Mouse (Mus musculus): ENCODE measurements around the gene Lamc2. TPM values are rescaled to one million over a fixed set of nuclear protein-coding genes. Genes with fewer than 3 reads are reported as not detected.

Gene Lamc2
- polyA plus RNA-seq, 1 experiment: not detected

GRCm38 (mm10) chr1:153093581-153093980, 92.7 kb downstream of the Lamc2 start:
- TF ChIP-seq CTCF (IDR thresholded peaks at IDR 0.05; ENCODE audit: control insufficient read depth, insufficient read depth, low read length) (no peak), POLR2A (IDR thresholded peaks at IDR 0.05; ENCODE audit: borderline replicate concordance, control insufficient read depth, low read depth, low read length) (no peak)
- WGBS: 71% methylated on average over 4 of the region's 4 CpGs
- H3K4me1 ChIP-seq (ENCODE audit: control insufficient read depth, insufficient read depth, low read length): no peaks in the 10 kb centered on the region; the same call in 1 of the 2 replicates
- H3K4me3 ChIP-seq (replicated peaks; ENCODE audit: control insufficient read depth, low read depth, low read length): no peak overlapping the region
- no peak overlapping the region for H3K27ac ChIP-seq (ENCODE audit: control insufficient read depth, insufficient read depth, low read depth, low read length, poor library complexity)

- no peak overlapping the region for H3K27ac ChIP-seq (ENCODE audit: control insufficient read depth, insufficient read depth, low read depth, low read length, poor library complexity)
- TF ChIP-seq CTCF (IDR thresholded peaks at IDR 0.05; ENCODE audit: control insufficient read depth, insufficient read depth, low read length) (no peak), POLR2A (IDR thresholded peaks at IDR 0.05; ENCODE audit: borderline replicate concordance, control insufficient read depth, low read depth, low read length) (no peak)
- H3K4me3 ChIP-seq (replicated peaks; ENCODE audit: control insufficient read depth, low read depth, low read length): no peak overlapping the region
- H3K4me1 ChIP-seq (ENCODE audit: control insufficient read depth, insufficient read depth, low read length): no peaks in the 10 kb centered on the region; the same call in 1 of the 2 replicates
- WGBS: 73% methylated on average over 5 of the region's 5 CpGs
These were observed 93.1 kb downstream of the Lamc2 start for GRCm38 (mm10) chr1:153093172-153093571.

- no peak for TF ChIP-seq POLR2A (IDR thresholded peaks at IDR 0.05; ENCODE audit: borderline replicate concordance, control insufficient read depth, low read depth, low read length)
- TF ChIP-seq CTCF (IDR thresholded peaks at IDR 0.05; ENCODE audit: control insufficient read depth, insufficient read depth, low read length): peak; percentile 37
- H3K27ac ChIP-seq (ENCODE audit: control insufficient read depth, insufficient read depth, low read depth, low read length, poor library complexity): no peak overlapping the region
- 49% methylated on average over 5 of the region's 5 CpGs for WGBS
These were observed 93.8 kb downstream of the Lamc2 start for GRCm38 (mm10) chr1:153092237-153092975.

DNA sequence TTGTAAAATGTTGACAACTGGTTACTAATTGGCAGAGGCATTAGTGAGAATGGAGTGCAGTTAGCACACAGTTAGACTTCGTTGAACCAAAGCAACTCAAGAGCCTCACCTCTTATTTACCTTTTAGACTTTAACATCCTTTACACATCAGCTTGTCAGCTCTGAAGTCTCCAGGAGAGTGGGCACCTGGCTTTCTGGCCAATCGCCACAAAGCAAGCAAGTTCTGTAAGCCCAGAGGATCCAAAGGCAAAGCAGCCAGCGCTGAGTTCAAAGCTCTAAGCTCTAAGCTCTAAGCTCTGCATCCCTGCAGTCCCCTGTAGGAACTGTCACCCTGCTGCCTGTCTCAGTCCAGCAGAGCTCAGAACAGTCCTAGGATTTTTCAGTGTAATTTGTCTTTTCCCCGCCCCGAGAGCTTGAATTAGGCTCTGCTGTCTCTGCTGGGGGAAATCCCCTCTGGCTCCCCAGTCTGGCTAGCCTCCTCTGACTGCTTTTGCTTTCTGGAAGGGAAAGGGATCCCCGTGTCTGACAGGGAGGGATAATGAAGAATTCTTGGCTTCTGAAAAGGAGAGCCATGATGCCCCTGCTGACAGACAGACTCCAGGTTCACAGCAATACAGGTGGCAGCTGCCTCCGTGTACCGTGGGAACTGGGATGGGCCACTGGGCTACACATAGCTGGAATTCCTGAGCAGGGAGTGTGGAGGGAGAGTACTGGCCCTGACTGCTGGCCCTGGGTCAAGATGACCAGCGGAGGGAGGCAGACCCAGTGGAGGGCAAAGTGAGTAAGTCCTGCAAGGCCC, 94.6 kb downstream of the Lamc2 start:
- Histone ChIP-seq H3K4me1 (ENCODE audit: control insufficient read depth, insufficient read depth, low read length) (no peaks in the 10 kb centered on the region; the same call in 1 of the 2 replicates), H3K4me3 (replicated peaks; ENCODE audit: control insufficient read depth, low read depth, low read length) (no peak overlapping the region), H3K27ac (ENCODE audit: control insufficient read depth, insufficient read depth, low read depth, low read length, poor library complexity) (no peak overlapping the region)
- TF ChIP-seq CTCF (IDR thresholded peaks at IDR 0.05; ENCODE audit: control insufficient read depth, insufficient read depth, low read length) (no peak), POLR2A (IDR thresholded peaks at IDR 0.05; ENCODE audit: borderline replicate concordance, control insufficient read depth, low read depth, low read length) (no peak)
- 69% methylated on average over 9 of the region's 9 CpGs for WGBS

More at GRCm38 (mm10) chr1:153092237-153092975, 93.8 kb downstream of the Lamc2 start:
- Histone ChIP-seq H3K4me1 (ENCODE audit: control insufficient read depth, insufficient read depth, low read length) (no peaks in the 10 kb centered on the region; the same call in 1 of the 2 replicates), H3K4me3 (replicated peaks; ENCODE audit: control insufficient read depth, low read depth, low read length) (no peak overlapping the region)

DNA sequence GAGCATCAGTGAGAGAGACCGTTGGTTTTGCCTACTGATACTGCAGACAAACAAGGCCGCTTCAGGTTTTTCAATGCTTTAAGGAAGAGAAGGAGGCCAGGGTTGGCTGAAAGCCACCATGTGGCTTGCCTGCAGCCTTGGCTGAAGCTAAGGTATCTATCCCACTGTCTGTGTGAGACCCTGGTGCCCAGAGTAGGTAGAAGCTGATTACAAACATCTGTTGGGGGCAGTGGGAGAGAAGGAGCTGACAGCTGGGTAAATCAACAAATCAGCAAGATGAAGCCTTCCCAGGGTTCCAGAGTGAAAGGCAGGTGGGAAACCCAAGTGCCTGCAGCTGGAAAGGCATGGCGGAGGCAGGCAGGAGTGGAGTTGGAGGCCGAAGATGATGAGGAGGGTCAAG, 95.4 kb downstream of the Lamc2 start:
- Histone ChIP-seq H3K4me3 (replicated peaks; ENCODE audit: control insufficient read depth, low read depth, low read length) (no peak overlapping the region), H3K4me1 (ENCODE audit: control insufficient read depth, insufficient read depth, low read length) (no peaks in the 10 kb centered on the region), H3K27ac (ENCODE audit: control insufficient read depth, insufficient read depth, low read depth, low read length, poor library complexity) (no peak overlapping the region)
- no peak for TF ChIP-seq POLR2A (IDR thresholded peaks at IDR 0.05; ENCODE audit: borderline replicate concordance, control insufficient read depth, low read depth, low read length)
- no peak for TF ChIP-seq CTCF (IDR thresholded peaks at IDR 0.05; ENCODE audit: control insufficient read depth, insufficient read depth, low read length)
- WGBS: 72% methylated on average over 4 of the region's 4 CpGs

GRCm38 (mm10) chr1:153090081-153090480, 96.2 kb downstream of the Lamc2 start:
- WGBS: 54% methylated on average over 2 of the region's 2 CpGs
- no peaks in the 10 kb centered on the region for H3K4me1 ChIP-seq (ENCODE audit: control insufficient read depth, insufficient read depth, low read length)
- TF ChIP-seq CTCF (IDR thresholded peaks at IDR 0.05; ENCODE audit: control insufficient read depth, insufficient read depth, low read length) (no peak), POLR2A (IDR thresholded peaks at IDR 0.05; ENCODE audit: borderline replicate concordance, control insufficient read depth, low read depth, low read length) (no peak)

DNA sequence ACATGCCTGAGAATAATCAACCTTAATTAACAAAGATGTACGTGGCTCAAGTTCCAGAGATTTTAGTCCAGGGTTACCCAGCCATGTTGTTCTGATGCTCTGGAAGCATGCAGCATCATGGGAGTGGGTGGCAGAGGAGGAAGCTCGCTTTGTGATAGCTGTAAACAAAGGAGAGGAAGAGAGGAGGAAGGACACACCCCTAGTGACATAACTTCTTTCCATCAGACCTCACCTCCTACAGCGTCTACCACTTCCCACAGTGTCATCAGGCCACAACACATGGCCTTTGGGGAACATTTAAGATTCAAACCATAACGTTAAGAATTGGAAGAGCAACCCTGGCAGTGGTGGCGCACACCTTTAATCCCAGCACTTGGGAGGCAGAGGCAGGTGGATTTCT, 98.5 kb downstream of the Lamc2 start:
- no peak for TF ChIP-seq POLR2A (IDR thresholded peaks at IDR 0.05; ENCODE audit: borderline replicate concordance, control insufficient read depth, low read depth, low read length)
- TF ChIP-seq CTCF (IDR thresholded peaks at IDR 0.05; ENCODE audit: control insufficient read depth, insufficient read depth, low read length): no peak
- Histone ChIP-seq H3K27ac (ENCODE audit: control insufficient read depth, insufficient read depth, low read depth, low read length, poor library complexity) (no peak overlapping the region), H3K4me1 (ENCODE audit: control insufficient read depth, insufficient read depth, low read length) (no peaks in the 10 kb centered on the region), H3K4me3 (replicated peaks; ENCODE audit: control insufficient read depth, low read depth, low read length) (no peak overlapping the region)
- 55% methylated on average over 5 of the region's 5 CpGs for WGBS

More at GRCm38 (mm10) chr1:153090081-153090480, 96.2 kb downstream of the Lamc2 start:
- no peak overlapping the region for H3K4me3 ChIP-seq (replicated peaks; ENCODE audit: control insufficient read depth, low read depth, low read length)
- H3K27ac ChIP-seq (ENCODE audit: control insufficient read depth, insufficient read depth, low read depth, low read length, poor library complexity): no peak overlapping the region

DNA sequence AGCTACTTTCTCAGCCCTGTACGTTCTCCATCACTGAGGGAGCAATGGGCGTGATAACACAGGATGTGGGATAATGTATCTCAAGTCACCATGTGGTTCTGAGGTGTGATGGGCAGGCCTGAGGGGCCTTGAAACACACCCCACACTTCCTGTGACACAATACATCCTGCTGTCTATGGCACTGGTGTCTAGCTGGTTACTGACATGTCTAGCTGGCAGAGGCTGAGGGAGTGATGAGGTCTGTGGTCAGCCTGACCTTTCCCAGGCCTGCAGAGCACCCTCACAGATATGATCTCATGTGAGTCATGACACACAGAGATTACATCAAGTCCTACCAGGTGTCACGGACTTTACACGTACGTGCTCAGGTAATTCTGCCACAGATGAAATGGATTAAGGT, 101.0 kb downstream of the Lamc2 start:
- TF ChIP-seq CTCF (IDR thresholded peaks at IDR 0.05; ENCODE audit: control insufficient read depth, insufficient read depth, low read length) (no peak), POLR2A (IDR thresholded peaks at IDR 0.05; ENCODE audit: borderline replicate concordance, control insufficient read depth, low read depth, low read length) (no peak)
- 23% methylated on average over 5 of the region's 5 CpGs for WGBS
- no peak overlapping the region for H3K4me3 ChIP-seq (replicated peaks; ENCODE audit: control insufficient read depth, low read depth, low read length)
- H3K4me1 ChIP-seq (ENCODE audit: control insufficient read depth, insufficient read depth, low read length): no peaks in the 10 kb centered on the region
- no peak overlapping the region for H3K27ac ChIP-seq (ENCODE audit: control insufficient read depth, insufficient read depth, low read depth, low read length, poor library complexity)
